Comparison of ENCODE assay signal across 17 mouse cellular contexts in genomic region chr17:12412891-12413237, GRCm38 (mm10). TPM values are rescaled to one million over a fixed set of nuclear protein-coding genes. Genes with fewer than 3 reads are reported as not detected.
DNase-seq lines count a peak whose midpoint lies in the region; ATAC-seq and TF ChIP-seq lines count a peak whose summit lies in the region.
"Had no signal": no experiment of that assay in that cellular context is flagged by ENCODE, and none has a peak within 500 bp of the region (broad histone marks: within the 10 kb centered on the region; RNA-seq: fewer than 3 reads in every experiment).

No protein-coding gene starts in this region.

- no peak for ATAC-seq in heart, embryonic 16.5 days (replicated peaks; ENCODE audit: extremely low read depth, insufficient read depth, low FRiP score)
- ATAC-seq in liver, postnatal 0 days: peak; percentile 48
- ATAC-seq in liver, embryonic 11.5 days (replicated peaks; ENCODE audit: low FRiP score): no peak
- ATAC-seq in limb, embryonic 13.5 days (ENCODE audit: low FRiP score, low read depth): peak; percentile 14; the same call in 1 of the 2 replicates
- ATAC-seq: forebrain, postnatal 0 days had no signal

- WGBS in heart, embryonic 16.5 days: 55% methylated on average over 3 of the region's 3 CpGs
- WGBS in heart, embryonic 10.5 days: 63% methylated on average over 3 of the region's 3 CpGs
- WGBS in liver, postnatal 0 days (ENCODE audit: insufficient replicate concordance): 65% methylated on average over 3 of the region's 3 CpGs
- WGBS in liver, embryonic 11.5 days: 67% methylated on average over 3 of the region's 3 CpGs
- WGBS in limb, embryonic 13.5 days: 55% methylated on average over 3 of the region's 3 CpGs

- H3K4me2 ChIP-seq in heart, embryonic 16.5 days (ENCODE audit: low read depth, low read length): no peak overlapping the region
- no peak overlapping the region for H3K4me2 ChIP-seq in liver, postnatal 0 days (ENCODE audit: low read depth, low read length)
- H3K4me2 ChIP-seq in liver, embryonic 11.5 days: no peak overlapping the region
- H3K4me2 ChIP-seq in limb, embryonic 13.5 days (replicated peaks): no peak overlapping the region; the same call in 1 of the 2 replicates
- H3K4me2 ChIP-seq: embryonic facial prominence, embryonic 12.5 days; neural tube, embryonic 12.5 days had no signal

- DNase-seq in heart, embryonic 10.5 days (ENCODE audit: low spot score): no peak
- DNase-seq in liver, postnatal 0 days: no peak
- DNase-seq in liver, embryonic 11.5 days (ENCODE audit: low spot score): no peak
- peak; percentile 65 for DNase-seq in kidney, adult 9 months
- DNase-seq in ovary, adult 18-20 months (ENCODE audit: low spot score): no peak
- DNase-seq: cerebellum, adult 11 months; cerebellum, postnatal 25 days; forebrain, postnatal 0 days had no signal

- H3K9ac ChIP-seq in heart, embryonic 16.5 days (ENCODE audit: low read length): no peak overlapping the region
- H3K9ac ChIP-seq in liver, postnatal 0 days (replicated peaks): no peak overlapping the region
- no peak overlapping the region for H3K9ac ChIP-seq in liver, embryonic 11.5 days (ENCODE audit: low read depth, low read length)
- H3K9ac ChIP-seq in limb, embryonic 13.5 days: no peak overlapping the region
- H3K9ac ChIP-seq: embryonic facial prominence, embryonic 12.5 days; forebrain, postnatal 0 days; liver, embryonic 14.5 days; neural tube, embryonic 12.5 days had no signal

- TF ChIP-seq CTCF in liver, postnatal 0 days (IDR thresholded peaks at IDR 0.05; ENCODE audit: low read depth): no peak

- peaks cover 8% of the 10 kb centered on the region for H3K4me1 ChIP-seq in heart, embryonic 16.5 days (ENCODE audit: control insufficient read depth, insufficient read depth, low read length)
- H3K4me1 ChIP-seq in heart, embryonic 10.5 days: peaks cover 37% of the 10 kb centered on the region
- H3K4me1 ChIP-seq in liver, postnatal 0 days (ENCODE audit: insufficient read depth): no peaks in the 10 kb centered on the region
- no peaks in the 10 kb centered on the region for H3K4me1 ChIP-seq in liver, embryonic 11.5 days (replicated peaks; ENCODE audit: control insufficient read depth, insufficient read depth, low read length)
- H3K4me1 ChIP-seq in limb, embryonic 13.5 days: peaks cover 45% of the 10 kb centered on the region
- H3K4me1 ChIP-seq: neural tube, embryonic 12.5 days had no signal

- no peak overlapping the region for H3K4me3 ChIP-seq in heart, embryonic 16.5 days (ENCODE audit: low read length)
- no peak overlapping the region for H3K4me3 ChIP-seq in heart, embryonic 10.5 days
- H3K4me3 ChIP-seq in liver, postnatal 0 days (ENCODE audit: low read depth, low read length): no peak overlapping the region
- no peak overlapping the region for H3K4me3 ChIP-seq in liver, embryonic 11.5 days (ENCODE audit: low read depth, low read length)
- H3K4me3 ChIP-seq in limb, embryonic 13.5 days: no peak overlapping the region
- H3K4me3 ChIP-seq: embryonic facial prominence, embryonic 12.5 days; hindbrain, embryonic 10.5 days; megakaryocyte, embryonic 14.5 days; neural tube, embryonic 12.5 days had no signal

- TF ChIP-seq EP300 in liver, postnatal 0 days (IDR thresholded peaks at IDR 0.05; ENCODE audit: low read depth): no peak

- H3K36me3 ChIP-seq in heart, embryonic 16.5 days (ENCODE audit: control insufficient read depth, insufficient read depth): no peaks in the 10 kb centered on the region
- no peaks in the 10 kb centered on the region for H3K36me3 ChIP-seq in heart, embryonic 10.5 days
- 0 out of 2 replicates have a peak, but pooled peaks cover 11% of the 10 kb centered on the region for H3K36me3 ChIP-seq in liver, postnatal 0 days (replicated peaks; ENCODE audit: insufficient read depth, low read length)
- no peaks in the 10 kb centered on the region for H3K36me3 ChIP-seq in liver, embryonic 11.5 days (ENCODE audit: control insufficient read depth, insufficient read depth, low read length)
- H3K36me3 ChIP-seq in limb, embryonic 13.5 days: no peaks in the 10 kb centered on the region
- H3K36me3 ChIP-seq: embryonic facial prominence, embryonic 12.5 days; hindbrain, embryonic 10.5 days; neural tube, embryonic 12.5 days had no signal

- peak overlapping the region; percentile 57 for H3K27ac ChIP-seq in heart, embryonic 16.5 days (ENCODE audit: low read length)
- no peak overlapping the region for H3K27ac ChIP-seq in heart, embryonic 10.5 days
- H3K27ac ChIP-seq in liver, postnatal 0 days (ENCODE audit: low read depth): no peak overlapping the region; the same call in 1 of the 2 replicates
- no peak overlapping the region for H3K27ac ChIP-seq in liver, embryonic 11.5 days (ENCODE audit: low read depth, low read length)
- H3K27ac ChIP-seq in limb, embryonic 13.5 days: peak overlapping the region; percentile 52; the same call in 1 of the 2 replicates
- H3K27ac ChIP-seq: embryonic facial prominence, embryonic 12.5 days; hindbrain, embryonic 10.5 days; liver, embryonic 14.5 days; neural tube, embryonic 12.5 days had no signal

- no peaks in the 10 kb centered on the region for H3K9me3 ChIP-seq in heart, embryonic 16.5 days (replicated peaks; ENCODE audit: control insufficient read depth, low read length)
- peaks cover 2% of the 10 kb centered on the region; the same call in 1 of the 2 replicates for H3K9me3 ChIP-seq in heart, embryonic 10.5 days
- no peaks in the 10 kb centered on the region for H3K9me3 ChIP-seq in liver, postnatal 0 days (ENCODE audit: low read length)
- H3K9me3 ChIP-seq in liver, embryonic 11.5 days (ENCODE audit: control insufficient read depth, low read length): no peaks in the 10 kb centered on the region
- no peaks in the 10 kb centered on the region for H3K9me3 ChIP-seq in limb, embryonic 13.5 days
- H3K9me3 ChIP-seq: embryonic facial prominence, embryonic 12.5 days; hindbrain, embryonic 10.5 days; neural tube, embryonic 12.5 days had no signal

- no peaks in the 10 kb centered on the region for H3K27me3 ChIP-seq in heart, embryonic 16.5 days (ENCODE audit: control insufficient read depth, insufficient read depth, low read length)
- no peaks in the 10 kb centered on the region for H3K27me3 ChIP-seq in heart, embryonic 10.5 days (ENCODE audit: insufficient read depth, poor library complexity, severe bottlenecking)
- H3K27me3 ChIP-seq in liver, postnatal 0 days (ENCODE audit: insufficient read depth, low read length): no peaks in the 10 kb centered on the region
- 0 out of 2 replicates have a peak, but pooled peaks cover 2% of the 10 kb centered on the region for H3K27me3 ChIP-seq in liver, embryonic 11.5 days (replicated peaks; ENCODE audit: control insufficient read depth, insufficient read depth, low read length)
- H3K27me3 ChIP-seq in limb, embryonic 13.5 days: no peaks in the 10 kb centered on the region
- H3K27me3 ChIP-seq: embryonic facial prominence, embryonic 12.5 days; neural tube, embryonic 12.5 days had no signal

RNA-seq across cellular contexts. Expression of gene Plg, which starts 34.5 kb away (rescaled TPM):
- 0.36 and 0.37 TPM in 2 replicates for polyA plus RNA-seq in heart, embryonic 16.5 days (2015; fragmentation: Nextera tagmentation; extraction: Ambion mirVana)
- polyA plus RNA-seq in heart, embryonic 10.5 days (2016; fragmentation: Nextera tagmentation; extraction: Ambion mirVana): 0.63 and 19.7 TPM in 2 replicates
- polyA plus RNA-seq in liver, postnatal 0 days (2015; fragmentation: Nextera tagmentation; extraction: Ambion mirVana): 1,130 and 1,170 TPM in 2 replicates
- 130 and 157 TPM in 2 replicates for polyA plus RNA-seq in liver, embryonic 11.5 days (2014; fragmentation: Nextera tagmentation; extraction: Ambion mirVana)
- polyA plus RNA-seq in limb, embryonic 13.5 days (2015; fragmentation: Nextera tagmentation; extraction: Ambion mirVana): 0.08 and 0.43 TPM in 2 replicates
- polyA plus RNA-seq: hindbrain, embryonic 10.5 days; midbrain, postnatal 0 days; urinary bladder, adult 2 months had no signal

Comparison
In these comparisons a context has a peak if more than half of its experiments do, and no peak if none do; other contexts are left out.
1. ATAC-seq: peak in liver, postnatal 0 days (single experiment) and limb, embryonic 13.5 days (single experiment); none in heart, embryonic 16.5 days (single experiment) and liver, embryonic 11.5 days (single experiment).
2. H3K27ac ChIP-seq: peak in heart, embryonic 16.5 days (single experiment) and limb, embryonic 13.5 days (single experiment); none in heart, embryonic 10.5 days (single experiment), liver, postnatal 0 days (single experiment) and liver, embryonic 11.5 days (single experiment).